Mouse (Mus musculus): ENCODE results near the gene Tpcn2.

GRCm38 (mm10) chr7:145308061-145308675 is 24.4 kb upstream of the Tpcn2 start:
- TF ChIP-seq GATA1 (IDR thresholded peaks at IDR 0.05; ENCODE audit: low read length) (no peak), TAL1 (IDR thresholded peaks at IDR 0.05; ENCODE audit: low read length) (no peak)
